Mouse (Mus musculus) layer of hippocampus, adult 9-10 months (tissue): ENCODE measurements around the gene Aktip.
A peak's percentile ranks its signal among the peaks of the same experiment; 100 is the strongest.

Source experiments
- DNase-seq: peaks from one replicate; pipeline ENCODE4 v3.0.0; 2022; ENCODE audit warnings: low spot score

Gene Aktip

DNA sequence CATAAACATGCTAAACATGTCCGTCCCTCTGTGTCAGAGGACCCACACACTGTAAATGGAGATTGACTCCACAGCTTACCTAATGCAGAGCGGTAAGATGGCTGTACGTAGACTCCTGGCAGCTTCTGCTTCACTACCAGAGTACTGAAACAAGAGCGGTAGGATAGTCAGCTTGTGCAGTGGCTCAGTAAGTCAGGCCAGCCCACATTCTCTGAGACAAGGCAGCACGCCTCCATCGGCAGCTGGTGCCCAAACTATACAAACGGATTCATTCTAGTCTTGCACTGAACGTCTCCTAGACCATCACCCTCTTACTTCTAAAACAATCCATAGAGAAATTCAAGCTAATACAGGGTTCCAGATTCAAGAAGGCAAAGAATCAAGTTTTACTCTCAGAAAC, 73.0 kb downstream of the Aktip start:
- peak; percentile 48 for DNase-seq

DNA sequence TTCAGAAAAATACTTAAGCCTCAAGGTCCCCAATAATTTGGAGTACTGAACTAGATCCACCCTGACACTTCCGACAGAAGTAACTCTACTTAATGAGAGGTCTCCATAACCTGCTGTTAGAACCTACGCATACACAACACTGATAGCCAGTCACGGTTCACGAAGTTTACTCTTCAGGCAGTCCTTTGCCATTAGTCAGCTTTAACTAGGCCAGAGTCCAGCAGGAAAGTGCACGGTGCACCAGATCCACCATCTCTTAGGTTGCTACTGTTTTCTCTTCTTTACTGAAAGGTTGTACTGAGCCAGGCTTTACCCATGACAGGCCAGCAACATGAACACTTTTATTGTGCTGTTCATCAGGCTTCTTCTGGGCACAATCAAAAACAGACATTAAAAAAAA, 75.5 kb downstream of the Aktip start:
- DNase-seq: no peak

DNA sequence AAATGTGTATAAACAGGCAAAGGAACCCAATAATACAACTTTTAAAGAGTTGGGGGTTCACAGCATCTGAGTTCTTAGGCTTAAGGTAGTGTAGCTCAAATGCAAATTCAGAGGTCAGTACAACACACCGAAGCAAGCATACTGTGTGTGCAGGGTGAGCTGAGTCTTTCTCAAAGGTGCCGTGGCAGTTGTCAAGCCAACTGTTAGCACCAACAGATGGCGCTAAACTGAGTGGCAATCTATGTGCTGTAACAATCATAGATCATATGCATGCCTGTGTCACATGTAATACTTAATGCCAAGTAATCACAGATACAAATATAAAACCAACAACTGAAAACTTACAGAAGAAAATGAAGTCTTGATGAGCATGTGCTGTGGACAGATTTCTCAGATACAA, 81.6 kb downstream of the Aktip start:
- no peak for DNase-seq

DNA sequence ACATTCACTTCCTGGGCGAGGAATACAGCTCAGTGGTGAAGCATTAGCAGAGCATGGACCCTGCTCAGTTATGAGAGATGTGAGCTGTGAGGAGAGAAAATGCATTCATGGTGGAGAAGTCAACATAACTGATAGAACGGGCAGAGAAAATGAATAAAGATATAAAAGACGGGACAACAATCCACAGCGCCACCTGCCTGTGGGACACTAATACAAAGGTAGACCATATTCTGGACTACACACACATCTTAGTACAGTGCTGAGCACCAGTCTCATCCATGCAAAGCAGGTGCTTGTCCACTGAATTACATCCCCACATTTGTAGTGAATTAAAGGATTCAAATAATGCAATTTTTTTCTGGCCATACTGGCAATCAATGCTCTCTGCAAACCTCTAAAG, 82.2 kb downstream of the Aktip start:
- DNase-seq: no peak

DNA sequence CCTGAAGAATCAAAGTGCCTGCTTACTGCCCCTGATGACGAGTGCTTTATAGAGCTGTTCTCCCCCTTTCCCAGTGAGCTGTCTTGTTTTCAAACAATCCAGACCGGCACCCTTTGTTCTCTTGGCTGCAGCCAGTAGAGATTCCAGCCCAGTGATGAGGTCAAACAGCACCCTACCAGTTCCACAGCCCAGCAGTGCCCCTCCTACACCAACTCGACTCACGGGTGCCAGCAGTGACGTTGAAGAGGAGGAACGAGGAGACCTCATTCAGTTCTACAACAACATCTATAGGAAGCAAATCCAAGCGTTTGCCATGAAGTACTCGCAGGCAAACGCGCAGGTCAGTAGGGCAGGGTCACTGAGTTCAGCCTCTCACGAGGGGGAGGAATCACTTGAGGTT, 84.9 kb downstream of the Aktip start:
- DNase-seq: no peak

DNA sequence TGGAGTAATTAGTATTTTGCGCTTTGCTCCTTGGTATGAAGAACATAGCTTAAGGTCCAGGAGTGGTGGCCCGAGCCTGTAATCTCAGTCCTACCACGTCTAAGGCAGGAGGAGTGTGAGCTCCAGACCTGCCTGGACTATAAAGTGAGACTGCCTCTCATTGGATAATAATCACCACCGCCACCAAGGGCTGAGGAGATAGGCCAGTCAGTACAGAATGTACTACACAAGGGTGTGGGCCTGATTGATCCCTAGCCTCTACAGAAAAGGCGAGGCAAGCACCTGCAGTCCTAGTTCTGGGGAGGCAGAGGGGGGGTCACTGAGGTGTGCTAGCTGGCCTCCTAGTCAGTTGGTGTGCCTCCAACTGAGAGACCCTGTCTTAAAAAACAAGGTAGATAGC, 85.3 kb downstream of the Aktip start:
- DNase-seq: no peak

DNA sequence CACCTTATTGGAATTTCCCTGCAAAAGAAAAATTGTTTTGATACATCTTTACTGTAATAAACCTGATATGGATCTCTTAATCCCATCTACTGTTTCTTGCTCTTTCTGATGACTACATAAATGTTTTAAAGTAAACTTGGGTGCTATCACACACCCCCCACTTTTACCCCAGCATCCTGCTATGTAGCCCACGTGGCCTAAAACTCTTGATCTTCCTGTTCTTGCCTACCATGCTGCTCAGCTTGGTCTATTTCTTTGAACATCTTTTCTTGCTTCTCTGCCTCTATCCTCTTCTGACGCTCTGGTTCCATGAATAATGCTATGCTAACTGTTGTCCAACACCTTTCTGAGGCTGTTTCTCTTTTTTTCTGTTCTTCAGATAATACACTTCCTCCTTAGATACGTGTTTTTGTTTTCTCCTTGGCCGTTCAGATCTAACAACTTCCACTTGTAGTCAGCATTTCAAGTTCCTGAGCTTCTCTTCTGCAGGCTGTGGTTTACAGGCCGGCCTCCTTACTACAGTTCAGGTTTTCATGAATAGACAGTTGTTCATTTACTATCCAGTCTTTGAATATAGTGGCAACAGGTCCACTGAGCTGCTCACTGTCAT, 87.8 kb downstream of the Aktip start:
- no peak for DNase-seq

DNA sequence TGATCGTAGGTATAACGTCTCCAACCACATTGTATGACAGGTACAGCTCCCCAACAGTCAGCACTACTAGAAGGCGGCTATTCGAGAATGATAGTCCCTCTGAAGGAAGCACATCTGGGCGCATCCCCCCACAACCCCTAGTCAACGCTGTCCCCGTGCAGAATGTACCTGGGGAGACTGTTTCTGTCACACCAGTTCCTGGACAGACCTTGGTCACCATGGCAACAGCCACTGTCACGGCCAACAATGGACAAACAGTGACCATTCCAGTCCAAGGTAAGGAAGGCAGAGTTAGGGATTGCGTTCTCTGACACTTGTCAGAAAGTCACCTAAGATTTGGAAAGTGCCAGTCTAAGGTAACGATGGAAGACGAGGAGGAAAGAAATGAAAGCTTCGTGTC, 93.5 kb downstream of the Aktip start:
- DNase-seq: no peak

DNA sequence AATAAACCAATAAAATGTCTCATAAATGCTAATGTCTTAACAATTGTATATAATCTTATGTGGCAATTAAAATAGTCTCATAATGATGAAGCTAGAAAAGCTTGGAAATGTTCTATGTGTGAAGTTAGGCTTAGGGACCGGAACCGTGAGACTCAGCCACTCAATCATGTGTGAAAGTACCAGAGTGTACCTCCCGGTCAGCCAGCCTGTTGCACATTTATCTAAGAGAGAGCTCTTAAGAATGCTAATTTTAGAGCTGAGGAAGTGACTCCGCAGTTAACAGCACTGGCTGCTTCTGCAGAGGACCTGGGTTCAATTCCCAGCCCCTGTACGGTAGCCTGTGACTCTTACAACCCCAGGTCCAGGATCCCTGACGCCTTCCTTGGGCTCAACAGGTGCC, 101.7 kb downstream of the Aktip start:
- DNase-seq: no peak

DNA sequence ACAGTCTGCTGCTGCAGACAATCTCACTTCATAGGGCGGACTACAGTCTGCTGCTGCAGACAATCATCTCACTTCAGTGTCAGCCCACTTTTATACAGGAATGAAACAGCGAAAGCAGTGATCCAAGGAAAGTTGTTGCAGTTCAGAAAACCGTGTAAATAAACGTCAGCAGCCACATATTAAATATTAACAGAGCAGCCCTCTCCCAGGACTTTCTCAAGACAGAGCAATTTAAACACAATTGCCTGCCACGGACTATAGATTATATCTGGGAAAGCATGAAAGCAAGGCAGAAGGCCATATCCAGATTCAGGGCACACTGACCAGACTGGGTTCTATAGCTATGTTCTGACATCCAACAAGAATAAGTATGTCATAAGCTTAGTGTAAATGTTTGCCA, 105.6 kb downstream of the Aktip start:
- no peak for DNase-seq

DNA sequence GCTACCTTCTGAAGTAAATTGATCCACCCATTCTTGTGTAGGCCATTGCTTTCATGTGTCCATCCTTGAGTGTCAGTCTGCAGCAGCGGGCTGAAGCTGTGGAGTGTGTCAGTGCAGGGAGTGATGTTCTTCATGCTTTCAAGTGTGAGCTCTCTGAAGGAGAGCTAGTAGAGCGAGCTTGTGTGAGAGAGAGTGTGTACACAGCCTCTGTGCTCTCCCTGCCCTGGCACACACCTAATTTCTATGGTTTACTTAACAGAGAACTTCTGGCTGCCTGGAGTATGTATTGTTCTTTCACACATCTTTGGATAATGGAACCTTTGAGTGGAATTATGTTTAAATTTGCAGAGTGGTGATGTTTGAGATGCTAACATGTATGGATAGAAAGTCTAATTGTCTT, 110.2 kb downstream of the Aktip start:
- DNase-seq: no peak

DNA sequence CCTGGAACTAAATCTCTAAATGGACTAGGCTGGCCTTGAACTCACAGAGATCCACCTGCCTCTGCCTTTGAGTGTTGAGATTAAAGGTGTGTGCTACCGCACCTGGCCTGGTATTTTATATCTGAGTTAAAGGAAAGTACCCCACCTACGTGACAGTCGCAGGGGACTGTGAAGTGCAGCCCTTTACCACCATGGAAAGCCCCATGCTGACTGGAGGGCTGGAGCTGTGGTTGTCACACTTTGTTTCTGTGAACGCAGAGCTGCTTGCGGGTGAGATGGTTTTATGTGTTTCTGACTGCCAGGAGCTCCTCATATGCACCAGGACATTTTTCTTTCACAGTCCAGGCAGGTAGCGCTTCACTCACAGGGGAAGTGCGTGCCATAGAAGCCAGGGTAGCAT, 111.3 kb downstream of the Aktip start:
- no peak for DNase-seq

DNA sequence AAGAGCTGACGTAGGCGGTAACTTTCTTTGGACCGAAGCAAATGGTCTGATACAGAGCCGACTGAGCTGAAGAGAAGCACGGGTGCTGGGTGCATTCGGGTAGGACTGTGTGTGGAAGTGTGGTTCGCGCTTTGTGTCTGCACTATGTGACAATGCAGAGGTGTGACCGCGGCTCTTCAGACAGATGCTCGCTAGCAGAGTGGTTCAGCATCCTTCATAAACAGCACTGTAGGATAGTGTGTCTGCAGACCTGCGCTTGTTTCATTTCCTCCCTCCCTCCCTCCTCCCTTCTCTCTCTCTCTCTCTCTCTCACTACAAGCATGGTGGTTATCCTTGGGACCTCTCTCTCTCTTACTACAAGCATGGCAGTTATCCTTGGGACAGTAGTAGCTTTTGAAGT, 117.3 kb downstream of the Aktip start:
- DNase-seq: no peak

DNA sequence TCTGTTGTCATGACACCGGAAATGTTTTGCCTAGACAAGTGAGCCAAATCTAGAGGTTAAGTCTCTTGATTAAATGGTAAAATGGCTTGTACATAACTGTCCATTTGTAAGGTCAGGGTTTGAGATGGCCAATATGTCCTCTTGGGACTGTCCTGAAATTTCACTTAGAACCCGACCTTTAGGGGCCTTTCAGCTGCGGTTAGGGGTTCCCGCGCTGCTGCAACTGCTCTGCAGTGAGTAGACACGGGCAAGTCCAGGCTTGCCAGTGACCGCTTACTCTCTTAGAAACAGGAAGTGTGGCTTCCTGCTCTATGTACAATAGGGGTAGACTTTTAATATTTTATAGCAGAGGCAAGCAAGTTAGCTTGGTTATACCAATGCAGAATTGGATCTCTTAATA, 117.9 kb downstream of the Aktip start:
- no peak for DNase-seq

DNA sequence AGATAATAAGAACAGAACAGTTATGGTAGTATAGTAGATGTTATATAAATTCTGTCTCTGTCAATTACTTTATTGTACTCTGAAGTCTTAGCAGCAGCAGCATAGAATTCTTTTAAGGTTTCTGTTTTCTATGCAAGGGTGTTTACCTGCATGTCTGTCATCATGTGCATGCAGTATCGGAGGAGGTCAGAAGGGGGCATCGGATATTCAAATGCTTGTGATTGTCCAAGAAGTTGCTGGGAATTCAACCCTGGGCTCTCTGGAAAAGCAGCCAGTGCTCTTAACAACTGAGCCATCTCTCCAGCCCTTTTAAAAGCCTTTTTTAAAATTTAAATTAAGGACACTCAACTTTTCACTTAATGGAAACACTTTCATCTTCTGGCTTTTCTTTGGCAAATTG, 120.1 kb downstream of the Aktip start:
- DNase-seq: no peak

DNA sequence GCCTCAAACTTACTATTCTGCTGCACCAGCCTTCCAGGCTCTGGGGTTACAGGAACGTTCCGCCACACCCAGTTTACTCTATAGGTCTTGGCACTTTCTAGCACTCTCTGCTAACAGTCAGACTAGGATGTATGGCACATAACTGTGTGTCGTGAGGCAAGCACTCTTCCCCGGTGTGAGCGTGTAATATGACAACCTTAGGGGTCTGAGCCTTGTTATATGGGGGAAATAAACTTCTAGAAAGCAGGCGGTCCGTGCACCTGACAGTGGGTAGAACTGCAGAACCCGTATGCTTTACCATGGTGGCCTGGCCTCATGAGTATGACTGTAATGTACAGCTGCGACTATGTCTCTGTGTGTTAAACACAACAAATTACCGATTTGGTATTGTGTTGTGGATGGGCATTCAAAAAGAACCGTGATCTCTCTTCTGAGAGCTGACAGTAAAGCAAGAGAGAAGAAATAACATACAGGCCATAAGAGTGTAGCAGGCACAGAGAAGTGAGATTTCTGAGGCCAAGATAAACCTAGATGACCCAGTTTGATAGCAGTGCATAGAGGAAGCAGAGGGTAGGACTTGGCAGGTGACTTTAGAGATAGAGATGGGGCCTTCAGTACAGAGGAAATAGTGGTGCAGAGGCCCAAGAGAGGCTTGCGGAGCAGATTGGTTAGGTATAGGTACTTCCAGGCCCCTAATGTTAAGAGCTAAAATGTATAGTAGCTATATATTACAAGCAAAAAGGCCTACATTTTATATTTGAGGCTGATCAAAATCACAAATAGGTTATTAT, 122.5 kb downstream of the Aktip start:
- no peak for DNase-seq

DNA sequence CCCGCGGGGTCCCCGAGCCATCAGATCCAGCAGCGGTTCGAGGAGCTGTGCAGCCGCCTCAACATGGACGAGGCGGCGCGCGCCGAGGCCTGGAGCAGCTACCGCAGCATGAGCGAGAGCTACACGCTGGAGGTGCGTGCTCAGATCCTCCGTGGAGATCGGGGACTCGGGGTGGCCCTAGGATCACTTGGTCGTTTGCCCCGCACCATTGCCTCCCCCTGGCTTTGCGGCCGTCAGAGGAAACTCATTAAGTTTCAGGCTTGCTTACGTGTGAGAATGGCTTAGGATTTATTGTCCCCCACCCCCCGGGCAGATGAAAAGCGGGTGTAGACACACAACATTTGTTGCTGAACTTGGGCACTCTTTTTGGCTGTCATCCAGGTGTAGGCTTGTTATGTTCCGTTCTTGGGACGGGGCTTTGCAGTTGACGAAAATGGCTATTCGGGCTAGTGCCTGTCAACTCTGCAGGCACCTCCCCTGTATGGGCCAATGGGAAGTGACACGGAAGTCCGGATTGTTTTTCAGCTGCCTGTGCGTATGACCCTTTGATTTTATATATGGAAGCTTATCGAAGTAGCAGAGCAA, 129.4 kb downstream of the Aktip start:
- peak; percentile 66 for DNase-seq

DNA sequence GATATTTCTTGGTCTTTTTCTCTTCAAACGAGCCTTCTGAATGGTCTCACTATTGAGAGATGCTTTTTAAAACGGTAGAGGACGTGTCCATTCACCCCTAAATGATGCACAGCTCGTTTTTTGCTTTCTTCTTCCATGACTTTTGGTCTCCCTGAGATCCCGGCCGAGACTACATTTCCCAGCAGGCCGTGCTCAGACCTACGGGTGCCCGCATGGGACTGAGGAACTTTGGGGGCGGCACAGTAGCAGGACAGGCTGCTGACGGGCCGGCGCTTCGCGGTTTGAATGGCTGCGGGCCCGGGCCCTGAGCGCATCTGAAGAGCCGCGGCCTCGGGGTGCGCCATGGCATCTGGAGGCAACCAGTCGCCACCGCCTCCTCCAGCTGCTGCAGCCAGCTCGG, 129.9 kb downstream of the Aktip start, which contains the start of gene Rbl2:
Gene Rbl2, plus strand, starts transcription at position 224 of the 400 bp plus-strand sequence.
- DNase-seq: peak; percentile 96

DNA sequence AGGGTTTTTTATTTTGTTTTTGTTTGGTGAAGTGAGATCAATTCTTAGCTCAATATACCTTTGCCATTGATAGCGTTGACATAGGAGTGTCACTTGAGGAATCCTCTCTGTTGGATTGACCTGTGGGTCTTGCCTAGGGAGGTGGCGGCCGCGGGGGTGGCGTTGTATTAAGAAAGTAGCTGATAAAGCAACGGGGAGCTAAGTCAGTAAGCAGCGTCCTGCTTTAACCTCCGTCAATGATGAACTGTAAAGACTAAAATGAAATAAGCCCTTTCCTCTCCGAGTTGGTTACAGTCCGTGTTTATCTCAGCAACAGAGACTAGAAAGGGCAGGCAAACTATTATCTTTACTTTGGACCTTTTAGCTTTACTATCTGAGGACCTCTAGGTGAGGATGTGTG, 130.4 kb downstream of the Aktip start:
- DNase-seq: no peak

DNA sequence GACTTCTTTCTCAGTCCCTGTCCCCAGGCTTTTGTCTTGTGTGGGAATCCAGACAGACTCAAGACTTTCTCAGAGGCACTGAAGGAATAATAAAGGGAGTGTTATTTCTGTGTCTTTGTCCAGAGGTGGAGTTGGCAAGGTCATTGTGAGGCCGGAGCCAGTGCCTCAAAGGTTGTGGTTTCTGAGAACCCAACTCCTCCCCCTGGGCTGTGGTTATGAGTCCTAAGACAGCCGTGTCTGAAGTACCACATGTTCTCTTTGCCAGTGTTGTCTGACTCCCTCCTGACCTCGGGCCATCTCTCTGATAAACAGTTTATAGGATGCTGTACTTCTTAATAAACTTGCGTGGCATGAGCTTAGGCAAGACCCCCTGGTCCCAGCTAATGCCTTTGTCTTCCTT, 134.6 kb downstream of the Aktip start:
- no peak for DNase-seq
